Comparison of ENCODE assay signal across 8 mouse cellular contexts in genomic region chr11:102216886-102217240, GRCm38 (mm10). TPM values are rescaled to one million over a fixed set of nuclear protein-coding genes. Genes with fewer than 3 reads are reported as not detected.
DNase-seq lines count a peak whose midpoint lies in the region; ATAC-seq lines count a peak whose summit lies in the region.

No protein-coding gene starts in this region.

- no peak overlapping the region for H3K27ac ChIP-seq in forebrain, embryonic 11.5 days (ENCODE audit: low read depth, low read length)
- no peak overlapping the region for H3K27ac ChIP-seq in forebrain, embryonic 12.5 days
- peak overlapping the region; percentile 93 for H3K27ac ChIP-seq in lung, embryonic 15.5 days
- peak overlapping the region; percentile 99 for H3K27ac ChIP-seq in heart, embryonic 16.5 days (ENCODE audit: low read length)
- H3K27ac ChIP-seq in neural tube, embryonic 14.5 days (ENCODE audit: low read depth, low read length) = 0 out of 2 replicates have a peak overlapping the region, but pooled peaks have one; percentile 22

- H3K4me3 ChIP-seq in forebrain, embryonic 11.5 days (ENCODE audit: low read depth, low read length) = no peak overlapping the region
- no peak overlapping the region for H3K4me3 ChIP-seq in forebrain, embryonic 12.5 days (replicated peaks)
- peak overlapping the region; percentile 50 for H3K4me3 ChIP-seq in lung, embryonic 15.5 days
- H3K4me3 ChIP-seq in heart, embryonic 16.5 days (ENCODE audit: low read length) = peak overlapping the region; percentile 76
- no peak overlapping the region for H3K4me3 ChIP-seq in neural tube, embryonic 14.5 days (ENCODE audit: low read depth, low read length)

- no peak for ATAC-seq in forebrain, embryonic 11.5 days (replicated peaks; ENCODE audit: low FRiP score)
- no peak for ATAC-seq in forebrain, embryonic 12.5 days (ENCODE audit: low FRiP score)
- ATAC-seq in lung, embryonic 15.5 days (ENCODE audit: borderline replicate concordance, extremely low read depth, low FRiP score, low TSS enrichment) = peak; percentile 7; the same call in 1 of the 2 replicates
- no peak for ATAC-seq in heart, embryonic 16.5 days (replicated peaks; ENCODE audit: extremely low read depth, insufficient read depth, low FRiP score)
- ATAC-seq in neural tube, embryonic 14.5 days (ENCODE audit: low read depth) = no peak
- ATAC-seq in erythroid progenitor cell, adult 5-6 weeks (replicated peaks; ENCODE audit: low FRiP score, poor library complexity, severe bottlenecking) = no peak

- H3K4me1 ChIP-seq in forebrain, embryonic 11.5 days (replicated peaks; ENCODE audit: control insufficient read depth, insufficient read depth, low read length) = peaks cover 14% of the 10 kb centered on the region
- peaks cover 60% of the 10 kb centered on the region for H3K4me1 ChIP-seq in forebrain, embryonic 12.5 days
- peaks cover 87% of the 10 kb centered on the region for H3K4me1 ChIP-seq in lung, embryonic 15.5 days
- H3K4me1 ChIP-seq in heart, embryonic 16.5 days (ENCODE audit: control insufficient read depth, insufficient read depth, low read length) = peaks cover 84% of the 10 kb centered on the region
- peaks cover 47% of the 10 kb centered on the region for H3K4me1 ChIP-seq in neural tube, embryonic 14.5 days (ENCODE audit: control insufficient read depth, insufficient read depth, low read length)

- no peaks in the 10 kb centered on the region for H3K9me3 ChIP-seq in forebrain, embryonic 11.5 days (ENCODE audit: control insufficient read depth, low read length)
- no peaks in the 10 kb centered on the region for H3K9me3 ChIP-seq in forebrain, embryonic 12.5 days
- no peaks in the 10 kb centered on the region for H3K9me3 ChIP-seq in lung, embryonic 15.5 days
- H3K9me3 ChIP-seq in heart, embryonic 16.5 days (replicated peaks; ENCODE audit: control insufficient read depth, low read length) = no peaks in the 10 kb centered on the region
- H3K9me3 ChIP-seq in neural tube, embryonic 14.5 days (ENCODE audit: control insufficient read depth, low read length) = no peaks in the 10 kb centered on the region

- DNase-seq in forebrain, embryonic 11.5 days (ENCODE audit: low spot score) = peak; percentile 50
- DNase-seq in lung, postnatal 14 days = no peak
- no peak for DNase-seq in adrenal gland, adult 8-10 months

- H3K4me2 ChIP-seq in forebrain, embryonic 11.5 days (ENCODE audit: low read depth, low read length, severe bottlenecking) = no peak overlapping the region
- H3K4me2 ChIP-seq in forebrain, embryonic 12.5 days = no peak overlapping the region
- H3K4me2 ChIP-seq in lung, embryonic 15.5 days = peak overlapping the region; percentile 89
- H3K4me2 ChIP-seq in heart, embryonic 16.5 days (ENCODE audit: low read depth, low read length) = peak overlapping the region; percentile 85
- no peak overlapping the region; the same call in 1 of the 2 replicates for H3K4me2 ChIP-seq in neural tube, embryonic 14.5 days (ENCODE audit: low read depth, low read length)

- no peaks in the 10 kb centered on the region for H3K36me3 ChIP-seq in forebrain, embryonic 11.5 days (ENCODE audit: control insufficient read depth, insufficient read depth, low read length)
- H3K36me3 ChIP-seq in forebrain, embryonic 12.5 days (replicated peaks) = peaks cover 16% of the 10 kb centered on the region
- no peaks in the 10 kb centered on the region for H3K36me3 ChIP-seq in lung, embryonic 15.5 days
- no peaks in the 10 kb centered on the region for H3K36me3 ChIP-seq in heart, embryonic 16.5 days (ENCODE audit: control insufficient read depth, insufficient read depth)
- H3K36me3 ChIP-seq in neural tube, embryonic 14.5 days (ENCODE audit: control insufficient read depth, insufficient read depth, low read length) = 0 out of 2 replicates have a peak, but pooled peaks cover 3% of the 10 kb centered on the region

- no peak overlapping the region for H3K9ac ChIP-seq in forebrain, embryonic 11.5 days (ENCODE audit: low read length)
- H3K9ac ChIP-seq in forebrain, embryonic 12.5 days = no peak overlapping the region
- peak overlapping the region; percentile 51; the same call in 1 of the 2 replicates for H3K9ac ChIP-seq in lung, embryonic 15.5 days
- peak overlapping the region; percentile 88 for H3K9ac ChIP-seq in heart, embryonic 16.5 days (ENCODE audit: low read length)
- H3K9ac ChIP-seq in neural tube, embryonic 14.5 days (replicated peaks; ENCODE audit: low read depth, low read length) = no peak overlapping the region

- WGBS in forebrain, embryonic 11.5 days = 66% methylated on average over 5 of the region's 5 CpGs
- WGBS in forebrain, embryonic 12.5 days = 57% methylated on average over 5 of the region's 5 CpGs
- WGBS in lung, embryonic 15.5 days = 13% methylated on average over 5 of the region's 5 CpGs
- WGBS in heart, embryonic 16.5 days = 25% methylated on average over 5 of the region's 5 CpGs
- 58% methylated on average over 5 of the region's 5 CpGs for WGBS in neural tube, embryonic 14.5 days

- no peaks in the 10 kb centered on the region for H3K27me3 ChIP-seq in forebrain, embryonic 11.5 days (ENCODE audit: control insufficient read depth, insufficient read depth, low read length)
- H3K27me3 ChIP-seq in forebrain, embryonic 12.5 days = no peaks in the 10 kb centered on the region
- H3K27me3 ChIP-seq in lung, embryonic 15.5 days = no peaks in the 10 kb centered on the region
- no peaks in the 10 kb centered on the region for H3K27me3 ChIP-seq in heart, embryonic 16.5 days (ENCODE audit: control insufficient read depth, insufficient read depth, low read length)
- no peaks in the 10 kb centered on the region for H3K27me3 ChIP-seq in neural tube, embryonic 14.5 days (ENCODE audit: control insufficient read depth, insufficient read depth, low read length)

RNA-seq across cellular contexts. Expression of gene Hdac5, which starts 13.1 kb away (rescaled TPM):
- 35.0 and 36.8 TPM in 2 replicates for polyA plus RNA-seq in forebrain, embryonic 11.5 days (2014; fragmentation: Nextera tagmentation; extraction: Ambion mirVana)
- polyA plus RNA-seq in forebrain, embryonic 12.5 days (2016; fragmentation: Nextera tagmentation; extraction: Ambion mirVana) = 68.8 and 70.6 TPM in 2 replicates
- polyA plus RNA-seq in lung, embryonic 15.5 days (2015; fragmentation: Nextera tagmentation; extraction: Ambion mirVana) = 71.3 and 76.7 TPM in 2 replicates
- polyA plus RNA-seq in heart, embryonic 16.5 days (2015; fragmentation: Nextera tagmentation; extraction: Ambion mirVana) = 86.7 and 96.4 TPM in 2 replicates
- polyA plus RNA-seq in neural tube, embryonic 14.5 days (2014; fragmentation: Nextera tagmentation; extraction: Ambion mirVana) = 44.2 and 47.3 TPM in 2 replicates
- total RNA-seq in erythroid progenitor cell, adult 5-6 weeks (2015; ENCODE audit: low replicate concordance) = 11.9 and 36.9 TPM in 2 replicates
- total RNA-seq in erythroid progenitor cell, adult 5-6 weeks (2017; ENCODE audit: low replicate concordance) = 6.4 and 9.9 TPM in 2 replicates
- 100 to 1,000 TPM; 100 to 175 (median 132) TPM for total RNA-seq in adrenal gland, adult 8-10 months (2022)

RNA-seq across cellular contexts. Expression of gene G6pc3, which starts 27.4 kb away (rescaled TPM):
- 30.6 and 32.2 TPM in 2 replicates for polyA plus RNA-seq in forebrain, embryonic 11.5 days (2014; fragmentation: Nextera tagmentation; extraction: Ambion mirVana)
- polyA plus RNA-seq in forebrain, embryonic 12.5 days (2016; fragmentation: Nextera tagmentation; extraction: Ambion mirVana) = 26.6 and 28.3 TPM in 2 replicates
- polyA plus RNA-seq in lung, embryonic 15.5 days (2015; fragmentation: Nextera tagmentation; extraction: Ambion mirVana) = 31.5 and 33.3 TPM in 2 replicates
- polyA plus RNA-seq in heart, embryonic 16.5 days (2015; fragmentation: Nextera tagmentation; extraction: Ambion mirVana) = 24.4 and 25.0 TPM in 2 replicates
- 32.5 and 42.5 TPM in 2 replicates for polyA plus RNA-seq in neural tube, embryonic 14.5 days (2014; fragmentation: Nextera tagmentation; extraction: Ambion mirVana)
- 4.0 and 14.3 TPM in 2 replicates for total RNA-seq in erythroid progenitor cell, adult 5-6 weeks (2015; ENCODE audit: low replicate concordance)
- 4.4 and 8.6 TPM in 2 replicates for total RNA-seq in erythroid progenitor cell, adult 5-6 weeks (2017; ENCODE audit: low replicate concordance)
- 100 to 1,000 TPM; 143 to 173 (median 158) TPM for total RNA-seq in adrenal gland, adult 8-10 months (2022)

RNA-seq across cellular contexts. Expression of gene Lsm12, which starts 31.8 kb away (rescaled TPM):
- polyA plus RNA-seq in forebrain, embryonic 11.5 days (2014; fragmentation: Nextera tagmentation; extraction: Ambion mirVana) = 73.2 and 78.7 TPM in 2 replicates
- polyA plus RNA-seq in forebrain, embryonic 12.5 days (2016; fragmentation: Nextera tagmentation; extraction: Ambion mirVana) = 136 and 139 TPM in 2 replicates
- polyA plus RNA-seq in lung, embryonic 15.5 days (2015; fragmentation: Nextera tagmentation; extraction: Ambion mirVana) = 112 and 136 TPM in 2 replicates
- polyA plus RNA-seq in heart, embryonic 16.5 days (2015; fragmentation: Nextera tagmentation; extraction: Ambion mirVana) = 60.5 and 77.2 TPM in 2 replicates
- 74.4 and 77.5 TPM in 2 replicates for polyA plus RNA-seq in neural tube, embryonic 14.5 days (2014; fragmentation: Nextera tagmentation; extraction: Ambion mirVana)
- 60.8 and 82.5 TPM in 2 replicates for total RNA-seq in erythroid progenitor cell, adult 5-6 weeks (2015; ENCODE audit: low replicate concordance)
- 28.0 and 39.7 TPM in 2 replicates for total RNA-seq in erythroid progenitor cell, adult 5-6 weeks (2017; ENCODE audit: low replicate concordance)
- total RNA-seq in adrenal gland, adult 8-10 months (2022) = 10 to 100 TPM; 67.2 to 86.9 (median 81.0) TPM

RNA-seq across cellular contexts. Expression of gene BC030867, which starts 31.8 kb away (rescaled TPM):
- polyA plus RNA-seq in forebrain, embryonic 11.5 days (2014; fragmentation: Nextera tagmentation; extraction: Ambion mirVana) = 23.5 and 26.6 TPM in 2 replicates
- polyA plus RNA-seq in forebrain, embryonic 12.5 days (2016; fragmentation: Nextera tagmentation; extraction: Ambion mirVana) = 18.5 and 19.4 TPM in 2 replicates
- 19.9 and 20.4 TPM in 2 replicates for polyA plus RNA-seq in lung, embryonic 15.5 days (2015; fragmentation: Nextera tagmentation; extraction: Ambion mirVana)
- 11.8 and 12.3 TPM in 2 replicates for polyA plus RNA-seq in heart, embryonic 16.5 days (2015; fragmentation: Nextera tagmentation; extraction: Ambion mirVana)
- 1.4 and 1.5 TPM in 2 replicates for polyA plus RNA-seq in neural tube, embryonic 14.5 days (2014; fragmentation: Nextera tagmentation; extraction: Ambion mirVana)
- 26.7 and 30.2 TPM in 2 replicates for total RNA-seq in erythroid progenitor cell, adult 5-6 weeks (2015; ENCODE audit: low replicate concordance)
- 14.4 and 14.5 TPM in 2 replicates for total RNA-seq in erythroid progenitor cell, adult 5-6 weeks (2017; ENCODE audit: low replicate concordance)
- total RNA-seq in adrenal gland, adult 8-10 months (2022) = under 1 TPM; 0.41 to 0.83 (median 0.56) TPM

RNA-seq across cellular contexts. Expression of gene Asb16, which starts 51.7 kb away (rescaled TPM):
- polyA plus RNA-seq in forebrain, embryonic 11.5 days (2014; fragmentation: Nextera tagmentation; extraction: Ambion mirVana) = not detected in 2 replicates
- not detected in 2 replicates for polyA plus RNA-seq in forebrain, embryonic 12.5 days (2016; fragmentation: Nextera tagmentation; extraction: Ambion mirVana)
- 0.09 and 0.10 TPM in 2 replicates for polyA plus RNA-seq in lung, embryonic 15.5 days (2015; fragmentation: Nextera tagmentation; extraction: Ambion mirVana)
- 0.08 and 0.09 TPM in 2 replicates for polyA plus RNA-seq in heart, embryonic 16.5 days (2015; fragmentation: Nextera tagmentation; extraction: Ambion mirVana)
- polyA plus RNA-seq in neural tube, embryonic 14.5 days (2014; fragmentation: Nextera tagmentation; extraction: Ambion mirVana) = 0.12 and 0.23 TPM in 2 replicates
- not detected in 2 replicates for total RNA-seq in erythroid progenitor cell, adult 5-6 weeks (2015; ENCODE audit: low replicate concordance)
- total RNA-seq in erythroid progenitor cell, adult 5-6 weeks (2017; ENCODE audit: low replicate concordance) = not detected in 2 replicates
- 1 to 10 TPM in 2 of 4 experiments, under 1 TPM in 2; 0.20 to 1.2 (median 0.78) TPM for total RNA-seq in adrenal gland, adult 8-10 months (2022)

Comparison
In these comparisons a context has a peak if more than half of its experiments do, and no peak if none do; other contexts are left out.
1. H3K27ac ChIP-seq: peak in lung, embryonic 15.5 days (single experiment), heart, embryonic 16.5 days (single experiment) and neural tube, embryonic 14.5 days (single experiment); none in forebrain, embryonic 11.5 days (single experiment) and forebrain, embryonic 12.5 days (single experiment).
2. H3K4me2 ChIP-seq: peak in lung, embryonic 15.5 days (single experiment) and heart, embryonic 16.5 days (single experiment); none in forebrain, embryonic 11.5 days (single experiment), forebrain, embryonic 12.5 days (single experiment) and neural tube, embryonic 14.5 days (single experiment).
3. H3K4me3 ChIP-seq: peak in lung, embryonic 15.5 days (single experiment) and heart, embryonic 16.5 days (single experiment); none in forebrain, embryonic 11.5 days (single experiment), forebrain, embryonic 12.5 days (single experiment) and neural tube, embryonic 14.5 days (single experiment).
4. H3K9ac ChIP-seq: peak in lung, embryonic 15.5 days (single experiment) and heart, embryonic 16.5 days (single experiment); none in forebrain, embryonic 11.5 days (single experiment), forebrain, embryonic 12.5 days (single experiment) and neural tube, embryonic 14.5 days (single experiment).